Mouse (Mus musculus) left cerebral cortex, adult 8-10 months (tissue): ENCODE measurements around the gene Brd3. TPM values are rescaled to one million over a fixed set of nuclear protein-coding genes. Genes with fewer than 3 reads are reported as not detected.

Experiments
- DNase-seq, 2 experiments: peaks; one replicate each; pipeline ENCODE4 v3.0.0; 2022; ENCODE audit warnings: low spot score in 2 of 2
- total RNA-seq, 4 experiments: library from RNA; stranded (reverse); gene quantifications; 2 replicates each; pipeline ENCODE4 v1.2.4; 2022

Gene Brd3
- total RNA-seq, 4 experiments from 2014 or later = 37.6 to 44.5 (median 44.0) TPM

- DNase-seq = no peak
Measured at GRCm38 (mm10) chr2:27471170-27471584, 36.3 kb downstream of the Brd3 start.

DNA sequence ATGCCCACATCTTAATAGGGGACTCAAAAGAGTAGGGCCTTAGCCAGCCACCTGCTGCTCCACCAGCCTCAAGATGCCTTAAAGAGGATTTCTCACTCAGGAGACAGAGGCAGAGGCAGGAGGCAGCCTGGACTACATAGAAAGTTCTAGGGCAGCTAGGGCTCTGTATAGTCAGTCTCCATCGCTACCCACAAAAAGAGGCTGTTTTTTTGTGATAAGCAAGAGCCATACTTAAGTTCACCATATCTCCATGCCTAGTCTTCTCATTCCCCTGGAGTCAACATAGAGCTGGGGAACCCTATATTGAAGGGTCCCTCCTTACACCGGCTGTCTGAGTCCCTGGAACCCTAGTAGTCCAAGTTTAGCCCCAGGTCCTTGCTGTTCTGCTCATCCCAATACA, 36.9 kb downstream of the Brd3 start:
- no peak for DNase-seq

DNA sequence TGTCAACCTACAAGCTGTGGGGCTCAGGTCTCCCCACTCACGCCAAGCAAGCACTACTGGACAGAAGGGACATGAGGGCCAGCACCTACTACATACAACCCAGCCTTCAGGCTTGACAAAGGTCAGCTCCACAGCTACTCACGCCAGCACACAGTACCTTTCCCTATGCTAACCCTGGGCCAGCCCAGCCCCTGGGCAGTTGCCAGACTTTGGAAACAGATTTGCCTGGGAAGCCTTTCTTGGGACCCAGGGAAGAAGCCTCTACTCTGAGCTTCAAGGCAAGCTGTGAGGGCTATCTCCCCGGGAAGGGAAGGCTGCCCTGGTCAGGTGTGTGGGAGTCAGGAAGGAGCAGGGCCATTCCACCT, 37.5 kb downstream of the Brd3 start:
- DNase-seq = no peak

GRCm38 (mm10) chr2:27469292-27469990, 38.0 kb downstream of the Brd3 start:
- DNase-seq = no peak

DNA sequence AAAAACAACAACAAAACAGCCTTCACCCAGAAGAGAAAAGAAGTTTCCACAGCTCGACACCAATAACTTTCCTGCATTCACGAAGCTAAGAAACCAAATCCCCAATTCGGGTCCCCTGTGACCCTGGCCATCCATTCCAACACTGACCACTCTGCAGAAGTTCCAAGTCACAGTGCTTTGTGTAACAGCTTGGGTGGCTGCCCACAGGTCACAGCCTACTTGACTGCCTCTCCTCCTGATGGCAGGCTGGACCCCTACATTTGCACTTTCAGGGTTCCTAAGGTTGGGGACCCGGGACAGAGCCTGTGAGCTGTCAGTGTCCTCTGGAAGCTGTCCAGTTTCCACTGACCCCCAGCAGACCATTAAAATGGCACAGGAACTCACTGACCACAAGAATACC, 44.6 kb downstream of the Brd3 start:
- DNase-seq = no peak

DNA sequence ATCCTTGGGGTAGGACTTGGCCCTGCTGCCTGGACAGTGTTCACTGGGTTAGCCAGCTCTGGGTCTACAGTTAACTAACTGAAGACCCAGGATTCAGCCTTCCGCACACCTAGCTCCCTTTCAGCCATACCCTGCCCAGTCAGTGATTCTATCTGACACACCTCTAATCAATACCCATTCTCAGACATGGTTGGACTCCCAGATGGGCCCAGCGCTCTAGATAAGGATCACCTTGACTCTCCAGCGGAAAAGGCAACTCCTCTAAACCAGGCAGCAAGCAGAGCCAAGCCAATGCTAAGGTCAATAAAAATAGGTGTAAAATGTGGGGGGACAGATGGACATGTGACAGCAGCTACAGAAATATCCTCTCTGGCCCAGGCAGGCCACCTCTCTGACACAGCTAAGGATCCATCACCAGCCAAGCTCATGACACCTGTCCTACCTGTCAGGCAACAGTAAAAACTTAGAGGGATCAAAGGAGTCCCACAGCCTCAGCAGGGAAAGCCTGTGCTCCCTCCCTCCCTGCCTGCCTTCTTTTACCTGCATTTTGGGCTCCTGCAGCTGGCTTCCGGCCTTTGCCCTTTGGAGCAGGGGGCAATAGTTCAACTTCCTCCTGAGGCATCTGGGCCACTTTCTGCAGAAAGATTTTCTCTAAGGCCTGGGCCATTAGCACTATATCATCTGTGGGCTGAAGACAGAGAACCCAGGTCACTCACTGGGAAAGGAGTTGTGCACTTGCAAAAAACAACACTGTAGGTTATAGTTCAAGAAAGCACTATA, 45.4 kb downstream of the Brd3 start:
- no peak for DNase-seq

GRCm38 (mm10) chr2:27460651-27461050, 46.8 kb downstream of the Brd3 start:
- DNase-seq = no peak

GRCm38 (mm10) chr2:27460163-27460562, 47.3 kb downstream of the Brd3 start:
- no peak for DNase-seq

GRCm38 (mm10) chr2:27459735-27460134, 47.7 kb downstream of the Brd3 start:
- DNase-seq = no peak

GRCm38 (mm10) chr2:27450226-27450625, 57.2 kb downstream of the Brd3 start:
- no peak for DNase-seq

DNA sequence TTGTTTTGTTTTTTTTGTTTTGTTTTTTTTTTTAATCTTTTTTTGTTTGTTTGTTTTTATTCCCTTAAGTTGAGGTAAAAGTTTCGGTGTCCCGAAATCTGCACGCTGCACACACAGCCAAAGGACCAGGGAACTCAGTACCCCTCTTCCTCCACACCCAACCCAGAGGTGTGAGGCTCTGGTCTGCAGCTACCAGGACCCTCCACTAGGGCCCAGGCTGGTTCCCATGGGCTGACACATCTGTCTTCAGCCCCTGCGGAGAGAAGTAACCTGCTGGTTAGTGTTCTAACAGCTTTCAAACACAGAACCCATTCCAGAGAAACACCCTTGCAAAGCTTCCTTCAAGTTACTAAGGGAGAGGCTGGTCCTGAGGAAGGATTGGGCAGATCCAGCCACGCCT, 59.7 kb downstream of the Brd3 start:
- no peak for DNase-seq

GRCm38 (mm10) chr2:27446812-27447211, 60.6 kb downstream of the Brd3 start:
- no peak for DNase-seq

- no peak for DNase-seq
Measured at GRCm38 (mm10) chr2:27445910-27446309, 61.6 kb downstream of the Brd3 start.

GRCm38 (mm10) chr2:27443450-27443708, 64.1 kb downstream of the Brd3 start:
- no peak for DNase-seq

DNA sequence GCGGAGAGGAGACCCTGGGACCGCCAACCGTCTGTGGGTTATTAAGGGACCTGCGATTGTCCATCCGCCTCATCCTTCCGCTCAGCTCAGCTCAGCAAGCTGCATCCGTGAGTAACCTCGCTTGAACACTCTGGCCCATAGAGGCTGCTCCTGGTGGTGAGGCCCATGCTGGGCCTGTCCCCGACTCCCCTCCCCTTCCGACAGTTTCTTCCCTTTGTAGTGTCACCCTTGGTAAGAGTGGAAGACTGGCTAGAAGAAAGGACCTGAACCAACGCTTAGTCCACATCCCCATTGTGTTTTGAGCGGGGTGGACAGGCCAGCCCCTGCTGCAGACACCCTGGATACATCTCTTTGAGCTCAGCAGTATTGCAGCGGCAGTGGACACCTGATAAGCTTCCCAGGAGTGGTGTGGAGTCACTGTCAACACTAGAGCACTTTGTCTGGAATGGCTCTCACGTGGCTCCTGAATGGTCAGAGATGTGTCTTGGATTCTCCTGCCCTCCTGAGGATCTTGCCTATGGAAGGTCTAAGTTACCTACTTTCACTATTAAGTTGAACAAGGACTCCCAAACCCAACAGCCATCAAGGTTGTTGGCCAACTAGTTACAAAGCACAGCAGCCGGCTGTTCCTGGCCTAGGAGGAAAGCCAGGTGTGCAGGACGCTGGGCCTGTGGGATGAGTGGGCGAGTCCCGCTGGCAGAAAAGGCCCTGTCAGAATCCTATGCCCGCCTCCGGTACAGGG, 64.6 kb downstream of the Brd3 start:
- DNase-seq = no peak

- DNase-seq = peak; percentile 80 to 97
Measured at GRCm38 (mm10) chr2:27441767-27442707, 65.4 kb downstream of the Brd3 start, which contains the start of gene Brd3os. Gene Brd3os, plus strand, starts transcription at chr2:27442324.

DNA sequence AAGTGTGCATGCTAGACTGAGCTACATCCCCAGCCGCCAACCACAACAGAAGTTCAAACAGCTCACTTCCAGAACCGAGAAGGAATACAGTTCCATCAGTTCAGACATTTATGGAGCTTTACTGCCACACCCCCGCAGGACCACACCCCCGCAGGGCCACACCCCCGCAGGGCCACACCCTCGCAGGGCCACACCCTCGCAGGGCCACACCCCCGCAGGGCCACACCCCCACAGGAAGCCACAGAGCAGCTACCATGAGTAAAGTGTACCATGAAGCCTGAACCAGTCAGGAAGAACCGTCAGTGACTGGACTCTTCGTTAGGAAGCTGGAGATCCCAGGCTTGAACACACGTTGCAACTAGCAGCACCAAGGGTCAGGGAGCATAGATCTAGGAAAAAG, 69.2 kb downstream of the Brd3 start:
- DNase-seq = no peak

DNA sequence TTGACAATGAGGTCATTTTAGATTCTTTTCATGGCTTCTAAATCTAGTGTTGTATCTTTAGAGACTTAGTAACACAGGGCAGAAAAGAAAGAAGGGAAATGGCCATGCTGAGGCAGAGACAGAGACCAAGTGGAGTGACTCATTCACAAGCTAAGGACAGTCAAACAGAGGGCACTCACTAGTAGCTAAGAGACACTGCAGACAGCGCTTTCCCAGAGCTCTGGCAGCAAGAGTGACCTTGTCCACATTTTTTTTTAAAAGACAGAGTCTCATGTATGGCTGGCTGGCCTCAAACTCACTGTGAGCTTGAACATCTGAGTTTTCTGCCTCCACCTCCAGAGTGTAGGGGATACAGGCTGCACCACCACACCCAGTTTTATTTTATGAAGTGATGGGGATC, 69.6 kb downstream of the Brd3 start:
- no peak for DNase-seq

DNA sequence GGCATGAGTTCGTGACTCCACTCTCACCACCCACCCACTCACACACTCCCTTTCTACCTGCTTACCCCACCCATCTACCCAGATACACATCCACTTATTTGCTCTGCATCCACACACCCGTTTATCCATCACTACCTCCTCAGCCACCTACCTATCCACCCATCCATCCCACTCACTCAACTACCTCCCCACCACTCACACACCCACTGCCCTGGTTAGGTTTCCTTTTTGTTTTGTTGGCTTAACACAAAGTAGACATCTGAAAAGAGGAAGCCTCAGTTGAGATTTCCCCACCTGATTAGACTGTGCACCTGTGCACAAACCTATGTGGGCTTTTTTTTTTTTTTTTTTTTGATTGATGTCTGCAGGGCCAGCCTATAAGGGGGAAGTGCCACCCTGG, 74.9 kb downstream of the Brd3 start:
- DNase-seq = no peak

GRCm38 (mm10) chr2:27430621-27431020, 76.8 kb downstream of the Brd3 start:
- DNase-seq = peak in 1 of 2 experiments; percentile 76

DNA sequence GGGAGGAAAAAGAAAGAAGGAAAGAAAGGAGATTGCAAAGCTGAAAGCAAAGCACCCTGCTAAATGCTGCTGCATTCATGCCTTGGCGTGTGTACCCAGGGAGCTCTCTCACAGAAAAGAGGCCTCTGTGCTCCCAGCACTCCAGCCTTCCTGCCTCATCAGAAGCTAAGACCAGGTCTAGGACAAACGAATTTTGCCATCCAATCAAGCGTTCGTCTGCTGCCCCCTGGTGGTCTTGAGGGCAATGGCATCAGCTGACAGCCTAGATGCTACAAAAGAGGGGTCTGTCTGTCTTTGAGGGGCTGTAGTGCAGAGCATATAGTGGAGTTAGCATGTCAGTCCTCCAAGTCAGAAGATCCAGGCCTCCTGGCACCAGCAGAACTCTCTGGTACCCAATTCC, 79.4 kb downstream of the Brd3 start:
- DNase-seq = peak in 1 of 2 experiments; percentile 78
